Mouse (Mus musculus): Measurements from ENCODE around the gene Hmga1. TPM values are rescaled to one million over a fixed set of nuclear protein-coding genes. Genes with fewer than 3 reads are reported as not detected.

The Hmga1 gene
- total RNA-seq, 2 experiments from 2014 or later, result 33.6 to 35.7 TPM

DNA sequence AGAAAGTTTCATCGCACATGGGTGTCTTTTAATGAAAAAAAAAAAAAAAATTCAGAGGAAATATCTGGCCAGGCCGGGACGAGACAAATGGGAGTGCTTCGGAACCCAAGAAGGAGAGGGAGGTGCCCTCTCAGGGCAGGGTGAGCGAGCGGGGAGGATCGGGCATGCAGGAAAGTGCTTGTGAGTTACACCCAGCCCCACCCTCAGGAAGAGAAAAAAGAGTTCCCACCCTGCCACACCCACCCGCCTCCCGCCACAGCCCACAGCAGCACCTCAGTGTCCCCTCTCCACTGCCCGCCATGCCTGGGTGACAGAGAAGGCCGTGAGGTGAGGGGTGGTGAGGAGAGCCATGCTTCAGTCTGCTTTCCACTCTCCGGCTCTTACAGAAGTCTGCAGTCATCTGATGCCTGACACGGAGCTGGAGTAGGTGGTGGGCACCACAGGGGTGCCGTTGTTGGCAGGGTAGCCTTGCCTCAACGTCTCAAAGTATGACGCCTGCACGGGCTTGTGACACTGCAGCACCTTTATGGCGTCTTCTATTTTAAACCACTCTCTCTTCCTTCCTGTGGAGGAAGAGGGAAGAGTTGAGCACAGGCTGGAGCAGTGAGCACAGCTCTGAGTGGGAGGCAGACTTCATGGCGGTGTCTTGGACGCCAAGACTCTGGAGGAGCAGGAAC is 24.2 kb downstream of the Hmga1 start:
- no peak for DNase-seq (ENCODE audit: extremely low spot score in 1 of 2, low spot score in 1 of 2)

DNA sequence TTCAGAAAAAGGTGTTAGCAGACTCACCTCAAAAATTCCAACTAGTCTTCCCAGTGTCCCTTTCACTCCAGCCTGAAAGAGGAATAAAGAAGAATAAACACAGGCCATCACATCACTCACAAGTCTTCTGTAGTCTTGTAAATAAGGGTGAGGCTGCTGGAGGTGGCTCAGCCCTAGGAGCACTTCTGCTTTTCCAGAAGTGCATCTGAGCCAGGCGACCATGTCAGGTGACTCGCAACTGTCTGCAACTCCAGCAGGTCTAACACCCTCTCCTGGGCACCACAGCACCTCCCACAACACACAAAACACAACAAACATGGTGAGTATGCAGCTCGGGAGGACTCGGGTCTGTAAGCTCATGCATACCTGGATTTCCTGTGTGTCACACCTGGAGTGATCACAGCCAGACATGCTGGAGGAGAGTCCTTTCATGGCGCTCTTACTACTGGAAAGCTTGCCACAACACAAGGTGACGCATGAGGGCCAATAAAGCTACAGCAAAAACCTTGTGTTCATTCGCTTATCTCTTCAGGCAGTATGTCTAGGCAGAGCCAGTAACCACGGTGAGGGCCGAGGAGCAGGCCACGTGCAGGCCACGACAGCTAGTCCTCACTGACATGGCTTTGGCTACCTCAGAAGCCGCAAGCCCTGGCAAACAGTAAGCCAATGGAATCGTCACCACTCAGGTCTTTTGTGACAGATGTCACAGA is 27.0 kb downstream of the Hmga1 start:
- no peak for DNase-seq (ENCODE audit: extremely low spot score in 1 of 2, low spot score in 1 of 2)

DNA sequence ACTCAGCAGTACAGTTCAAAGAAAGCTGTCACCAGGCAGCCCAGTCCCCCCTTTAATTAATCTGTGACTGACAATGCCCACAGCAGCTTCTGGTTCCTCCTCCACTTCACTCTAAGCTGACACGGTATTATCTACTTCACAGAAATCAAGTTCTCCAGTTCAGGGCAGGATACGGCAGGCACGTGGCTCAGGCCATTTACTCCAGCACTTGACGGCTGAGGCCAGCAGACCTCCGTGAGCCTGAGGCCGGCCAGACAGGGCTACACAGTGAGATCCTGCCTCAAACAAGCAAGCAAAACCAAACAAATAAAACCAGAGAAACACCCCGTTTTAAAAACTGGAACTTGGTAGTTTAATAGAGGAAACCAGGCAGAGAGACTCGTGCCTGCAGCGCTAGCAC is 30.4 kb downstream of the Hmga1 start:
- DNase-seq (ENCODE audit: extremely low spot score in 1 of 2, low spot score in 1 of 2), result no peak

DNA sequence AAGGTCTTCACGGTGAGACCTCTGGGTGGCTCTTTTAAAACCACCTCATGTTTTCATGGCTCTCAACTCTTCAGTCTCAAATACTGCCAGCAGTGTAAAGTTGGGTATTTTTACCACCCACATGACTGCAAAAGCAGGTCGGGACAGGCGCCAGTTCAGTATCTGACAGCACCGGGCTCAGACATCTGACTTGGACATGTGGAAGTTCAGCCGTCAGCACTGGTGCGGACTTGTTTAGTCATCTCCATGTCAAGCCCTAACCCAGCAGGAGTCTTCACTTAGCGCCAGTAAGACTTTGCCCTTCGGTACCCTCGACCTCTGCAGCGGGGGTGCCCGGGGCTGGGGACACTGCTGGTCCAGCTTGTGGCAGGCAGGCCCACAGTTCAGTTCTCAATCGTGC is 31.0 kb downstream of the Hmga1 start:
- no peak for DNase-seq (ENCODE audit: extremely low spot score in 1 of 2, low spot score in 1 of 2)

DNA sequence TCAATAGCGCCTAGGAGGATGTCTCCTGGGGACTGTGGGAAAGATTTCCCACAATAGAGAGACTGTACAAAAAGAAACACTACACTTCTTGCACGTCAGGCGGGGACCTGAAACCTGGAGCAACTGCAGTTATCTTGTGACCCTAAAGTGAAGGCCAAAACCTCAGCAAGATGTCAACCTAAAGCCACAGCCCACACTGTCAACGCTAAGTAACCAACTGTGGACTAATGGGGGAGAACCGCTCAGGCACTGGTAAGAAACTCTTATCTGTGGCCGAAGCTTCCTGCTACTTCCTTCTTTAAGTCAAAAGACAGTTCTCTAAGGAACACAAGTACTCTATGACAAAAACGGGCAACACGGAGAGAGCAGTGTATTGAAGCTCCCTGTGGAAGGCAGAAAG is 31.9 kb downstream of the Hmga1 start:
- DNase-seq (ENCODE audit: extremely low spot score in 1 of 2, low spot score in 1 of 2), result no peak

DNA sequence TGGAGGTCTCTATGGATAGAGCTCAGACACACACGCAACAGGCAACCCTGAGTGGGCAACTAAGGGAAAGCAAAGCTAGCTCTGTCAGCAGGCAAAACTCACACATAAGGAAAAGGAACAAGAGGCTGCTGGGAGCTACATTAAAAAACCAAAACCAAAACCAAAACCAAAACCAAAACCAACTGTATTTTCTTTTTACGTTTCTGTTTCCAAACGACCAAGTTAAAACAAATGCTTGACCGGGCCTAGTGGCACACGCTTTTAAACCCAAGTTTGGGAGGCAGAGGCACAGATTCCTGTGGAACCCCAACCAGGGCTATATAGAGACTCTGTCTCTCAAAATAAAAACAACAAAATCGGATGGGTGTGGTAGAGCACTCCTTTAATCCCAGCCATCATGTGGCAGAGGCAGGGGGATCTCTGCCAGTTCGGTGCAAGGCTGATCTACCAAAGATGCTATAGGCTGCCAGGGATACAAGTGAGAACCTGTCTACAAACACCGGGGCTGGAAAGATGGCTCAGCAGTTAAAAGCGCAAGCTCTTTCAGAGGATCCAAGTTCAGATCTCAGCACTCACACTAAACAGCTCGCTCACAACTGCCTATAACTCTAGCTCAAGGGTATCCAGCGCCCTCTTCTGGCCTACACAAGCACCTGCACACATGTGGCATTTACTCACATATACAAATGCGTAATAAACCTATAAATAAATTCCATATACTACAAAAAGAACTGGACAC is 35.7 kb downstream of the Hmga1 start:
- DNase-seq (ENCODE audit: extremely low spot score in 1 of 2, low spot score in 1 of 2), result no peak

DNA sequence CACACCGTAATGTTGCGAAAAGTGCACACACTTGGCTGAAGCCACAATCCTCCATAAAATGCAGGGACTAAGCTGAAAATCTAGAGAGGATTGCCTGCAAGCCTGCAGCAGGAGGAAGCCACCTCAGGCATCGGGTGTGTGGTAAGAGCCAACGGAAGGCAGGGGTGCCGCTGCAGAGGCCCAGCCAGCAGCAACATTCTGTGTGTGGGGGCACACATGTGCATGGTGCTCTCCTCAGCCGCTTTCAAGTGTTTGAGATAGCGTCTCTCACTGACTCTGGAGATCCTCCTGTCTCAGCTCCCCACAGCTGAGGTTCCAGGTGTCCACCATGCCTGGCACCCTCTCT is 36.2 kb downstream of the Hmga1 start:
- no peak for DNase-seq (ENCODE audit: extremely low spot score in 1 of 2, low spot score in 1 of 2)

DNA sequence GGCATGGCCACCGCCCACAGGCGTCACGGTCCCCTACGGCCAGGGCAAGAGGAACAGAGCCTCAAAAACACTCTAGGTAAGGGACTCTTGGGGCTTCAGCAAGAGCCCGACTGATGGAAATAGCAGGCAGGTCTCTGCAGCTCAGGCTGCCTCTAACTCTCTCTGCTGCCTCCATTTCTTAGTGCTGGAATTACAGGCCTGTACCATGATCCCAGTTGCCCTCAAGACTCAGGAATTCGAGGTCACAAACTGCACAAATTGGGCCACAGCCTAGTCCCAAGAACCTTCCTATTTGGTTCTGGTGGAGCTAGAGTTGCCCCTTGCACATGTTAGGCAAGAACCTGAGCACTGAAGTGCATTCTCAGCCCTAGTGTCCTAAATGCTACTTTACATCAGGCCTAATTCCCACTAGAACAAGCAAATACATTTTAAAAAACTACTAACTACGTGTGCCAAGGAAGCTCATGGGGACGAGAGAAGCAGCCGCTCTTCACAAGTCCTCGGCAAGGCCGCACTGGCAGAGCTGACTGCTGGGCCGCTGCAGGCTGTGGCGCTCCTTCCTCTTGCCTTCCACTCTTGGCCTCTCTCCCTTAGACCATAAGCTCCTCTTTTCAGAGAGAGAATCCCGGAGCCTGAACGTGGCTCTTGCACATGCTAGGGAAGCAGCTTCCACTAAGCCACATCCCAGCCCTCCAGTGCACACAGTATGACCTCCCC is 39.5 kb downstream of the Hmga1 start:
- DNase-seq (ENCODE audit: extremely low spot score in 1 of 2, low spot score in 1 of 2), result no peak

DNA sequence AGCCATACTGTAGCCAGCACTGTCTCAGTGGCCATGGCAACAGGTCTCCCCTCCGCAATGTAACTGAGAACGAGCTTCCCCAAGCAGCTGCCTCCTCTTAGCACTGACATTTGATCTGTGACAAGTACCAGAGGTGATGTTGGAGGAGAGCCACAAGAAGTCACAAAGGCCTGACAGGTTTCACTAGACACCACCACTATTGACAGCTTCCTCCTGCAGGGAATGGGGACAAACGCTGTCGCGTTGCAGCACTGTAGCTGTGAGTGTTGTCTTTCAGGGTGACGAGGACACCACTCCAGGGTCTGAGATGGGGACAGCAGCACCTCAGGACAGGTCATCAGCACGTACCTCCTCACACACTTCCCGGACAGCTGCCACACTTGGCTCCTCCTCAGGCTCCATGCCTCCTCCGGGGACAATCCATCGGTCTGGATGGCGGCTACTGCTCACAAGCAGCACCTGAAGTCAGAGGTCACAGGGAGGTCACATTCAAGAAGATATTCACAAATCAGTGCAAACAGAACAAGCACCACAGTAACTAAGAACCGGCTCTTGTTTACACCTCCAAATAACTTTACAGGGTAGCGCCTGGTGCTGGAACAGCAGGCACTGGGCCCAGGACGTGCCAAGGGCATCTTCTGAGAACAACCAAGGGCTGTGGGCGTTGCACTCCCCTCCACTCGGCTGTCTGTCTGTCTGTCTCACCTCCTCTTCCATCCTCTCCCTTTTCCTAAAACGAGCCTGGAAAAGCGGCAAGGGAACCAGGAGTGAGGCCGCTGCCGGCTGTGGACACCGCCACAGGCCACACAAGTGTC is 40.3 kb downstream of the Hmga1 start:
- no peak for DNase-seq (ENCODE audit: extremely low spot score in 1 of 2, low spot score in 1 of 2)

DNA sequence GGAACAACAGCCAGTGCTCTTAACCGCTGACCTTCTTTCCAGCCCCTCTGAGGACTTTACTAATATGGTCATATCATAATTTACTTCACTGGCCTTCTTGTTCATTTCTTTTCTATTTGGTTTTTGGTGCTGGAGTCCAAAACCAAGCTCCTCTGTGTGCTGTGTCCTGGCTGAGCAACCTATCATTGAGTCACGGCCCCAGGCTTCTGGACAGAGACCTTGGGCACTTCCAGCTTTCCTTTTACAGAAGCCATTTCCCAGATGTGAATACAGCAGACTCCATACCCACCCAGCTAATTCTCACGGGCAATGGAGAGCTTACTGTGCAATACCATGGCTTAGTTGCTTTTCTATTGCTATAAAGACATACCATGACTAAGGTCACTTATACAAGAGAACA is 44.0 kb downstream of the Hmga1 start:
- no peak for DNase-seq (ENCODE audit: extremely low spot score in 1 of 2, low spot score in 1 of 2)

DNA sequence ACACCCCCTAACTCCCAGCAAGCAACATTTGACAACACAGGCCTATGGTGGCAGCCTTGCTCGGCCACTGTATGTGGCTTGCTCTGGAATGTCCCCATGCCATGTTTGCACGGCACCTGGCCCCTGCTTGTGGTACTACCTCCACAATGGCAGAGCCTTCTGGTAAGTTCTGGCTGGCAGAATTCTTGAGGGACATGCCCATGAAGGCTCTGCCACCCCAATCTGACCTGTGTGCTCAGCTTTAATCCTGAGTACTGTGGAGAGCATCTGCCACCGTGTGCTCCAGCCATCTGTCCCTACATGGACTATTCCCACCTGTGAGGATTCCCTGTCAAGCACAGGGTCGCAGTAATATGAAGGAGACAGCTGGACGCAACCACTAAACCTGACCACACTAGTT is 44.6 kb downstream of the Hmga1 start:
- DNase-seq (ENCODE audit: extremely low spot score in 1 of 2, low spot score in 1 of 2), result no peak

DNA sequence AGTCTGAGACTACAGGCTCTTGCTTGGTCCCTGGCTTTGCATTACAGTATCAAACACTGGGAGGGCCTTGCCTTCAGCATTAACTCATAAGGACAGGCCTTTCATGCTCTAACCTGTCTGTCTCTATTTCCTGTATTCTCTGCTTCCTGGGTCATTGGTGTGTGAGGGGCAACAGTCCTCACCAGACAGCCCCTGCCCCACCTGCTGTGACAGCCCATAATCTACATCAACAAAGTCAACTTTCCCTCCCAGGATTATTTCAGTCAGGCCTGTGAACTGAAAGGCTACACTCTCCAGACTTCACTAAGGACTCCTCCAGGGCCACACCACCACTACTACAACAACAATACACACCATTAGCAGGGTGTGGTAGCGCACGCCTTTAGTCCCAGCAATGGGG is 46.7 kb downstream of the Hmga1 start:
- no peak for DNase-seq (ENCODE audit: extremely low spot score in 1 of 2, low spot score in 1 of 2)

DNA sequence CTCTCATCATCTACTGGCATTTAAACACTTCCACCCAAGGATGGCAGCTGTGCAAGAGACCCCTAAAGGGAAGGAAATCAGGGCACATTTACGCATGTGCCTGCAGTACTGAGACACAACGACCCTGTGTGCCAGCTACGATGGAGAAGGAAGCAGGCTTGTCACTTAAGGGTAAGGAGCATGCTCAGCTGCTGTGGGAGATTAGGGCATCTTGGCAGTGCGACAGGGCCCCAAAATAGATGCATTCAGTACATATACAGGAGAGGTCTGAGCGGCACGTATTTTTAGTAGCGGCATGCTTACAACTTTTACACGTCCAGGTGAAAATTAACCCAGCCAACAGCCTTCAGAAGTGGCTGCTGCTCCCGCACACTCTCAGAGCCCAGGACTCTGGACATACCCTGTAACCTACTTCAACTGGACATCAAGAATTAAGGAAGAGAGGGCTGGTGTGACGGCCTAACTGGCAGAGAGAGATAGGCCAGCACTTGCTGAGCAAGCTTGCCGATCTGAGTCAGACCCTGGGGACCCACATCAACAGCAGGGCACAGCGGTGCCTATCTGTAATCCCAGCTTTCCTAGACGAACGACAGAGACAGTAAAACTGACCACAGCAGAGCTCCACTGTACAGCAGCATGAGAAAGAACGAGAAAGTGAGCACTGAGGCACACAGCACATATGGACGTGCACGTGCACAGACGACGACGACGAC is 47.4 kb downstream of the Hmga1 start:
- no peak for DNase-seq (ENCODE audit: extremely low spot score in 1 of 2, low spot score in 1 of 2)

DNA sequence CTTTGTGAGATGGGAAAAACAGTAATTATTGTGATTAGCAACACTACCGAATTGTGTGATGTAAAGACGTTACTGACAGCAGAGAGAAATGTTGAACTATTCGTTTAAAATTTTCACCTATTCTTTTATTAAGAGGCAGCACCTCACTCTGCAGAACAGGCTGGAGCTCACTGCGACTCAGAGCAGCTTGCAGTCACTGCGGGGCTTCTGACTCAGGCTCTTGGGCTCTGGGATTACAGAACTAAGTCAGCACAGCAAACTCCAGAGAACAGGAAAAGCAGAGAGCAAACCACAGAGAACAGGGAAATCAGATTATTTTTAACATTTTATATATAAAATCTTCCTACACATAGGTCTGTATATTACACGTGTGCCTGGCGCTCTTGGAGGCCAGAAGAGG is 53.3 kb downstream of the Hmga1 start:
- DNase-seq (ENCODE audit: extremely low spot score in 1 of 2, low spot score in 1 of 2), result no peak

DNA sequence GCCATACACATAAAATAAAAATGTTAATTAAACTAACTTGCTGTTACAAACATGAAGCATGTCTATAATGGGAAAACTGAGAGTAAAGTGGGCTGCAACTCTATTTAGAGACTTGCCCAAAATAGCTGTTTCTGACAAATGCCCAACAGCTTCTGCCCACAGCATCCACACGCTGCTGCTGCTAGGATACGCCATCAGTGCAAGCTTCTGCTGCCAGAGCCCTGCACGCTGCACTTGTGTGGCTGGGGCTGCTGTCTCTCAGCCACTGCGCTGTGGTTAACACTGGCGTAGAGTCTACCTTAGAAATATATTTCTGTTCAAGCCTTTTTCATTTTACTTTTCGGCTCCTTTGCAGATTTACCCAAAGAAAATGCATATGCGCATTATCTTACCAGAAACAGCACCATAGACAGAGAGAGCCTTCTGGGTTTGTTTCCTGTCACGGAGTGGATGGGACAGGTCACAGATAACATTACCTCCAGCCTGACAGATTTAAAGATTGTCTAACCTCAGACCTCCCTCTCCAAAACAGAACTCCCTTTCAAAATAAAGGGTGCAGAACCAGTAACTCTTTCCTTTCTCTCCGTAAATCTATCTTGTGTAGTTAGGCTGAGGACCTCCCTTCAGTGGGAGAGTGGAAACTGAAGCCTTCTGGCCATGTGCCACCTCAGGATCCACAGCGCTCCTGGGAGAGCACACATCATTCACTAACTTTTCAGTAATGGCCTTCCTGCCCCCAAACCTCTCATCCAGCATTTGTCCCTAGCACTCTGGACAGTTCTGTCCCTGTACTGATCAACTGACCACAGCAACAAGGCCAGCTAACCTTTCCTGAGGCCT is 54.6 kb downstream of the Hmga1 start:
- DNase-seq (ENCODE audit: extremely low spot score in 1 of 2, low spot score in 1 of 2), result peak in 1 of 2 experiments; percentile 51

DNA sequence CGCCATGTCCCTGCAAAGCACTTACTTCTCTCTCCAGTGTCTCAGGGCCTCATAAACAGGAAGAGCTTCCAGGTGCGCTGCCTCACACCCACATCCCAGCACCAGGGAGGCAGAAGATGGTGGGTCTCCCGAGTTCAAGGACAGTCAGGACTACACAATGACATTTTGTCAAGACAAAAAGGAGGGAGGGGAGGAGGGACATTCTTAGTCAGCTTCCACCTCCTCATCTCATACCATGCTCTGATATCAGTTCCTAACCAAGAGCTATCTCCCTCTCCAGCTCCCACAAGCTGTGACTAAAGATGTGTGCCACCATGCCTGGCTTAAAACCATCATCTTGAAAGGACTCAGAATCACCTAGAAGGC is 55.2 kb downstream of the Hmga1 start:
- DNase-seq (ENCODE audit: extremely low spot score in 1 of 2, low spot score in 1 of 2), result no peak

DNA sequence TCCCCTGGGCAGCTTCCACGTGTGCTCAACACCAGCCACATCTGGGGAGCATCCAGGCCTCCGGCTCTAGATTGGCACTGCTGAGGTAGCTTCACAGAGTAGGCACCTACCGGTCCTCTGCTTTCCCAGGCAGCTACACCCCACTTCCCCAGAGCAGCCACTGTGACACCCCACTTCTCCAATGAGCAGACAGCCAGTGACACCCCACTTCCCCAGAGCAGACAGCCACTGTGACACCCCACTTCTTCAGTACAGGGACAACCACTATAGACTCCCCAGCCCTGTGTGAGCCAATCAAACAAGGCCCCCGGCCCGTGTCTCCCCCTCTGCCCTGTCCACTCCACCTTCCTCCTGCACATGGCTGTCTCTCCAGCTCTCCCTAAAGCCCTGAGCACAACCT is 55.7 kb downstream of the Hmga1 start:
- no peak for DNase-seq (ENCODE audit: extremely low spot score in 1 of 2, low spot score in 1 of 2)

DNA sequence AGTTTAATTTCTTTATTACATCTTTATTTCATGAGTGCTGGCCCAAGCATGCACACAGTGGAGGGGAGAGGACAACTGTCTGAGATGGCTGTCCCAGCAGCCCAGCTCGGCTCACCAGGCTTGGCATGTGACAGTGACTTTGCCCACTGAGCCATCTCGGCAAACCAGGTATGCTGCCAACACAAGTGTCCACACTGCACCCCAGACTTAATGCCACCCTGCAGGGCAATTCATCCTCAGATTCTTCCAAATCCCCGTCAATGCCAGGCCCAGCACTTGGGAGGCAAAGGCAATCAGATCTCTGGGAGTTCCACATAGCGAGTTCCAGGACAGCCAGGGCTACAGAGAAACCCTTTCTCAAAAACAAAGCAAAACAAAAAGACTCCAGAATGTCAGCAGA is 56.7 kb downstream of the Hmga1 start:
- no peak for DNase-seq (ENCODE audit: extremely low spot score in 1 of 2, low spot score in 1 of 2)

All from layer of hippocampus, postnatal 25 days (tissue).